Mouse (Mus musculus): Measurements from ENCODE around the gene Rasl10b. TPM values are rescaled to one million over a fixed set of nuclear protein-coding genes. Genes with fewer than 3 reads are reported as not detected.

The Rasl10b gene
- total RNA-seq, 2 experiments from 2014 or later, result 121 to 122 TPM

DNA sequence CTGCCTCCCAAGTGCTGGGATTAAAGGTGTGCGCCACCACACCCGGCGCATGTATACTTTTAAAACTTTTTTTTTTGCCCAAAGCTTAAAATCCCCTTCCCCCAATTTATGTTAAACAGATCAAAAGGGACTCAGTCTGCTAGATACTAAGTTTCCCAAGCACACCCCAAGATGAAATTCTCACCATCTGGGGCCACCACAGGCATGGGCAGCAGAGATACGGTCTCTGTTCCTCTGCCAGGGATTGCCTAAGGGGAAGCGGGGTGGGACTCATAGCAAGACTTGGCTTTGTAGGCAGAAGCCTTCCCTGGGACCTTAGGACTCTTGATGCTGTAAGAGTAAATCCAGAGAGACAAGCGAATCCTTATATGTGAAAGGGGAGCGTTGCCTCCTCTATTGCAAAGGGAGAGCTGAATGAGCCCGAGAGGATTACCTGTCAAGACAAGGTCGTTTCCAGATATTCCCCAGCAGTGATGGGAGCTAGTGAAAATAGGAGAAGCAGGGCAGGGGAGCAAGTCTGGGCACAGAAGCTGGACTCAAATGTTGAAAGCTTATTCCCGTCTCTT is 52.6 kb downstream of the Rasl10b start:
- DNase-seq, result peak; percentile 37
- intact Hi-C loops (cut with DNase I), result no loop called here

DNA sequence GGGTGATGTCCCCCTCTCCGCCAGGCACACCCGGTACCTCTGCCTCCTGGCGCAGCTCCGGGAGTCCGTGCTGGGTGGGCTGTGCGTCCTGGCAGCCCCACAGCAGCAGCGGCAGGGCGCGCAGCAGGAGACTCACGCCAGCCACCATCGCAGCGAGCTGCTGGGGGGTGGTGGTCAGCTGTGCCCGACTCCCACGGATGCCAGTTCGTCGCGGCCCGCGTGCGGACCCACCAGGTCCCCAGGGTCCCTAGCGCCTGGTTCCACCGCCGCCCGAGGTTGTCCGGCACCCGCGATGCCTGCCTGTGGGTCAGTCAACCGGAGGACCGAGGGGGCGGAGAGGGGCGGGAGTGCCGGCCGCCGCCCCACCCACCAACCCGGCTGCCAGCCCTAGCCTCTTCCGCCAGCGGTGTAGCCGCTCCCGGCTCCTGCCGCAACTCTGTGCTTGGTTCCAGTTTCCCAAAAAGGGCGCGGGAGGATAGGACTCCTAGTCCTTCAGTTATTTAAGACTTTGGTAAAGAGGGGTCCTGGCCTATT is 53.8 kb downstream of the Rasl10b start, which contains the start of gene Mmp28:
Gene Mmp28 (minus strand): TSS at position 361 of the 534 bp plus-strand sequence.
- peak; percentile 63 for DNase-seq
- intact Hi-C loops (cut with DNase I), result no loop called here

DNA sequence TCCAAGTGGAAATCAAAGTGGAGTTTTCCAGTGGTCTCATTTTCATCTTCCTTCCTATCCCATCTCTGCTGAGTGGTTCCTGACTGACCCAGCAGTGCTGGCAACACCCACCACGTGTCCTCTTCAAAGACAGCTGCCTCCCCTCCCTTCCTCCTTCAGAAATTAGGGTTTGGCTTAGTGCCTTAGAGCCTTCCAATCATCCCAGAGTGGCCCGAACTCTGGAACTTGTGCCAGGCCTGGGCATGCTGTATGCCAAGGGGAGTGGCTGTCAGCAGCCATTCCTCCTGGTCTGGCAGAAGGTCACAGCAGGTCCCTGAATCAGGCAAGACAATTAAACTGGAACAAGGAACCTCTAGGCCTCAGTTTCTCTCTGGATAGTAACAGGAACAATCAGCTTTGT is 57.0 kb downstream of the Rasl10b start:
- peak; percentile 95 for DNase-seq
- intact Hi-C loops (cut with DNase I), result no loop called here

DNA sequence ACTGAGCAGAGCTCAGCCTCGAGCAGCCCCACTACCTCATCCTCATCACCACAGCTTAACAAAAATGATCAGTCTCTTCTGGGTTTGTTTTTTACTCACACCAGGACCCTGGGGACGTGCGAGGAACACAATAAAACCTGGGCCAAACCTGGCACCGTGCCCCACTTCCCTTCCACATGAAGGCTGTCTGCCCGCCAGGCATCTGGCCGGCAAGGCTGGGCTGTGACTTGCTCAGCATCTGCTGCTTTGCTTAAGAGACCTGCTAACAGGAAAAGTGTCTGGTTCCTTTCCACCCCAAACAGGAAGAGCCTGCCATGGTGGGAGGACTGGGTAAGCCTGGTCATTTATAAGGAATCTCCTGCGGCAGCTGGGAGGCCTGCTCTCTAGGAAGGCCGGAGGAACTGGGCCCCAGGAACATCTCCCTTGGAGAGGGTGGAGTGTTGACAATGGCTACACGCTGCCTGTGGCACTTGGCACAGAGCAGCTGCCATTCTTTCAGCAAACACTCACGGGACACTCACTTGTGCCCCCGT is 58.2 kb downstream of the Rasl10b start:
- intact Hi-C loops (cut with DNase I), result no loop called here
- peak; percentile 95 for DNase-seq

DNA sequence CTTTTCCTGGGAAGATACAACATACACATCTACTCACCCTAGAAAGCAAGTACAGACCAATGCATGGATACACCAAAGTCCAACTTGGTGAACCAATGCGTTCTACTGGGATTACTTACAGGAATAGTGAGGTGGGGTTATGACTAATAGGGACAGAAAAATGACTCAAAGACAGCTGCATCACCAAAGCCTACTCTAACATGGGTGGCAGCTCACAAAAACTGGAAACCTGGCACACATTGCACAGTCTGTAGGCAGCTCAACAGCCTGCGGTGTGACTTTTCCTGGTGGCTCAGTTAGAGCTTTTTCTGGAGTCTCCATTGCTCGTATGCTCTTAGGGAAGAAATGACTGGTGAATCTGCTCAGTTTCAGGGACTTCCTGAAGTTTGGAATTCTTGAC is 59.8 kb downstream of the Rasl10b start:
- intact Hi-C loops (cut with DNase I), result no loop called here
- DNase-seq, result no peak

Other genes starting within 250 kb of the Rasl10b start
- under 1 TPM in 1 of 2 experiments, not detected in 1; 0.18 TPM for gene Slfn4, start 234.0 kb upstream of the Rasl10b start, total RNA-seq (2021)
- under 1 TPM; 0.26 to 0.50 TPM for gene Slfn3, start 217.8 kb upstream of the Rasl10b start, total RNA-seq (2021)
- gene Slfn14, start 122.4 kb upstream of the Rasl10b start, total RNA-seq (2021), result not detected
- gene Ap2b1, start 110.1 kb upstream of the Rasl10b start, total RNA-seq (2021), result 100 to 1,000 TPM; 283 to 311 TPM
- gene Pex12, start 106.6 kb upstream of the Rasl10b start, total RNA-seq (2021), result 10 to 100 TPM; 12.1 to 17.5 TPM
- gene Gas2l2, start 20.3 kb downstream of the Rasl10b start, total RNA-seq (2021), result under 1 TPM; 0.48 to 0.74 TPM
- under 1 TPM in 1 of 2 experiments, not detected in 1; 0.50 TPM for gene 1700020L24Rik, start 28.5 kb downstream of the Rasl10b start, total RNA-seq (2021)
- gene Mmp28, start 53.9 kb downstream of the Rasl10b start, total RNA-seq (2021), result 1 to 10 TPM; 4.3 to 5.1 TPM
- 10 to 100 TPM; 88.1 to 90.1 TPM for gene Taf15, start 63.9 kb downstream of the Rasl10b start, total RNA-seq (2021)
- gene Heatr9, start 113.0 kb downstream of the Rasl10b start, total RNA-seq (2021), result not detected
- gene Ccl5, start 121.4 kb downstream of the Rasl10b start, total RNA-seq (2021), result not detected
- gene Ccl9, start 169.5 kb downstream of the Rasl10b start, total RNA-seq (2021), result 1 to 10 TPM; 1.3 to 2.0 TPM
- gene Ccl6, start 183.9 kb downstream of the Rasl10b start, total RNA-seq (2021), result 1 to 10 TPM; 1.4 to 1.6 TPM
- not detected for gene Rpl9-ps1, start 236.5 kb downstream of the Rasl10b start, total RNA-seq (2021)
- gene Ccl3, start 240.2 kb downstream of the Rasl10b start, total RNA-seq (2021), result under 1 TPM in 1 of 2 experiments, not detected in 1; 0.64 TPM

Data from left cerebral cortex, postnatal 4 days (tissue).